Mouse (Mus musculus) frontal cortex, postnatal 36 days (tissue): ENCODE results near the gene Smad3.

Experiments
- DNase-seq, 2 experiments: peaks; one replicate each; pipeline ENCODE4 v3.0.0; 2022; ENCODE audit warnings: low spot score in 2 of 2

Gene Smad3

GRCm38 (mm10) chr9:63745821-63746632 is 11.8 kb downstream of the Smad3 start:
- DNase-seq = no peak

- DNase-seq = no peak
Observed at GRCm38 (mm10) chr9:63744595-63744994, 13.2 kb downstream of the Smad3 start.

- DNase-seq = no peak
Observed at GRCm38 (mm10) chr9:63743775-63744174, 14.0 kb downstream of the Smad3 start.

GRCm38 (mm10) chr9:63742887-63743660 is 14.7 kb downstream of the Smad3 start:
- DNase-seq = peak in 1 of 2 experiments; percentile 71

GRCm38 (mm10) chr9:63742318-63742717 is 15.5 kb downstream of the Smad3 start:
- DNase-seq = no peak

GRCm38 (mm10) chr9:63741792-63742191 is 16.0 kb downstream of the Smad3 start:
- no peak for DNase-seq

- peak in 1 of 2 experiments; percentile 54 for DNase-seq
Observed at GRCm38 (mm10) chr9:63740320-63740841, 17.4 kb downstream of the Smad3 start.

- DNase-seq = no peak
Observed at GRCm38 (mm10) chr9:63738830-63739229, 19.0 kb downstream of the Smad3 start.

GRCm38 (mm10) chr9:63738086-63738701 is 19.6 kb downstream of the Smad3 start:
- DNase-seq = no peak

GRCm38 (mm10) chr9:63737426-63737931 is 20.3 kb downstream of the Smad3 start:
- DNase-seq = no peak

GRCm38 (mm10) chr9:63734261-63734660 is 23.5 kb downstream of the Smad3 start:
- no peak for DNase-seq

GRCm38 (mm10) chr9:63732700-63733099 is 25.1 kb downstream of the Smad3 start:
- DNase-seq = no peak

- DNase-seq = no peak
Observed at GRCm38 (mm10) chr9:63731114-63731828, 26.5 kb downstream of the Smad3 start.

GRCm38 (mm10) chr9:63728969-63729368 is 28.8 kb downstream of the Smad3 start:
- no peak for DNase-seq

- DNase-seq = no peak
Observed at GRCm38 (mm10) chr9:63727070-63727469, 30.7 kb downstream of the Smad3 start.

GRCm38 (mm10) chr9:63726088-63727010 is 31.4 kb downstream of the Smad3 start:
- no peak for DNase-seq

- DNase-seq = no peak
Observed at GRCm38 (mm10) chr9:63724750-63725149, 33.0 kb downstream of the Smad3 start.

GRCm38 (mm10) chr9:63722918-63723317 is 34.9 kb downstream of the Smad3 start:
- DNase-seq = no peak

GRCm38 (mm10) chr9:63722350-63722749 is 35.4 kb downstream of the Smad3 start:
- DNase-seq = no peak

- DNase-seq = no peak
Observed at GRCm38 (mm10) chr9:63721573-63722275, 36.1 kb downstream of the Smad3 start.
